Mouse (Mus musculus): ENCODE results near the gene H2afv.

GRCm38 (mm10) chr11:6416405-6417034, 27.7 kb downstream of the H2afv start:
- TF ChIP-seq POLR2A (IDR thresholded peaks at IDR 0.05; ENCODE audit: extremely low read depth, insufficient read depth, low read length) (0 out of 2 replicates have a peak, but pooled peaks have one; percentile 11), CTCF (IDR thresholded peaks at IDR 0.05; ENCODE audit: low read depth, low read length) (no peak)

Data from liver, adult 2 months (tissue).